Mouse (Mus musculus) fibroblast of lung, adult 2 months (primary cell): ENCODE data around the gene Gm14440.
"Not testable (repeated sequence)": the region's sequence is repeated elsewhere in the genome, so short reads cannot be mapped to it uniquely, and the experiment has no call there.

Experiments
- DNase-seq: peaks from one replicate; pipeline ENCODE4 v3.0.0-alpha.2; 2011; ENCODE audit warnings: low read depth

Gene Gm14440

DNA sequence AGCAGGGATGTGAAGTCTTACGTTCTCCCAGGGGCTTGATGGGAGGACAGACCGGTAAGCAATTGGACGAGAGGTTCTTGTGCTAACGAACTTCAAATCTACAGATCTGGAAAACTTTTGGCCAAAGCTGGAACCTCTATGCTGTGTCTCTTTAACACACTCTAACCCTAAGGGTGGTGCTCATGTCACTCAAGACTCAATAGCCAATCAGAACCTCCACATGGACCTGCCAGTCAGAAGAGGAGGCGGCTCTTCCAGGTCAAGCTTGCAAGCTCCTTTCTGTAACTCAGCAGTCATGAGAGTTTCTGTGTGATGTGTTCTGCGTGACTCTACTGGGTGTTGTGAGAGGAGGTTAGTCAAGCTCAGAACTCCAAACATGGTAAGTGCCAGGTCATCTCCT lies at the start of gene Gm14440:
TSS of gene Gm14440 (plus strand) at position 301 of the 400 bp plus-strand sequence.
- not testable (repeated sequence) for DNase-seq
